Comparison of ENCODE assay signal across 9 mouse cellular contexts in the genomic region with DNA sequence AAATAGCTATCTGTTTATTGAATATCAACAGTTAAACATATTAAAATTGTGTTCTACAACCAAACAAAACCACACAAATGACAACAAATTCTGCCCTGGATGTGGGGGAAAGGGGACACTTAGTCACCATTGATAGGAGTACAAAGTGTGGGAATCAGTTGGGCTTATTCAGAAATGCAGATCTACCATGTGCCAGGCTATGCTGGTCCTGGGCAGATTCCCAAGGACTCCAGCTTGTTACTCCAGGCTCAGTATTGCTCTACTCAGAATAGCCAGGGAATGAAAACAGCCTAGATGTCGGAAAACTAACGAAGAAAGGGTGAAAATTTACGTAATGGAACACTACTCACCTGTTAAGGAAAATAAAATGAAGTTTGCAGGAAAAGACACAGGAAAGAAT.
"Had no signal": no experiment of that assay in that cellular context is flagged by ENCODE, and none has a peak within 500 bp of the region (broad histone marks: within the 10 kb centered on the region; RNA-seq: fewer than 3 reads in every experiment).

No protein-coding gene starts in this region.

- DNase-seq: kidney, adult 8-10 months; kidney, postnatal 36 days; liver; liver, embryonic 13.5 days; liver, postnatal 0 days; lung, postnatal 14 days; right cerebral cortex, postnatal 25 days; thymus, adult 18-20 months; thymus, postnatal 14 days had no signal
